ENCODE assay signal across 10 mouse cellular contexts in genomic region chr5:92488408-92488807, GRCm38 (mm10). TPM values are rescaled to one million over a fixed set of nuclear protein-coding genes. Genes with fewer than 3 reads are reported as not detected.
DNase-seq lines count a peak whose midpoint lies in the region; ATAC-seq lines count a peak whose summit lies in the region.
"Had no signal": no experiment of that assay in that cellular context is flagged by ENCODE, and none has a peak within 500 bp of the region (broad histone marks: within the 10 kb centered on the region; RNA-seq: fewer than 3 reads in every experiment).

No protein-coding gene starts in this region.

- H3K9ac ChIP-seq in kidney, embryonic 14.5 days (ENCODE audit: low read depth, low read length): no peak overlapping the region
- no peak overlapping the region for H3K9ac ChIP-seq in intestine, embryonic 15.5 days
- H3K9ac ChIP-seq in forebrain, embryonic 11.5 days (ENCODE audit: low read length): no peak overlapping the region
- H3K9ac ChIP-seq: liver, embryonic 13.5 days had no signal

- no peak for DNase-seq in kidney, adult 8-10 months
- DNase-seq in adipocyte (ENCODE audit: low spot score) (peak; percentile 33), MN1 (ENCODE audit: low spot score) (no peak)
- peak; percentile 68 to 78 for DNase-seq in lung, postnatal 4 days
- no peak for DNase-seq in embryo, embryonic 9.5 days (ENCODE audit: extremely low spot score)
- no peak for DNase-seq in forebrain, embryonic 11.5 days (ENCODE audit: low spot score)
- DNase-seq: cerebellum, adult 11-12 months; liver, embryonic 13.5 days had no signal

- ATAC-seq in kidney, embryonic 14.5 days (ENCODE audit: low FRiP score, low TSS enrichment): peak; percentile 76
- peak; percentile 70 for ATAC-seq in intestine, embryonic 15.5 days
- ATAC-seq in forebrain, embryonic 11.5 days (replicated peaks; ENCODE audit: low FRiP score): no peak

- H3K9me3 ChIP-seq in kidney, embryonic 14.5 days (ENCODE audit: control insufficient read depth, low read length): no peaks in the 10 kb centered on the region
- no peaks in the 10 kb centered on the region for H3K9me3 ChIP-seq in intestine, embryonic 15.5 days
- no peaks in the 10 kb centered on the region for H3K9me3 ChIP-seq in forebrain, embryonic 11.5 days (ENCODE audit: control insufficient read depth, low read length)
- H3K9me3 ChIP-seq: liver, embryonic 13.5 days had no signal

- H3K4me2 ChIP-seq in kidney, embryonic 14.5 days (replicated peaks; ENCODE audit: low read depth, low read length): no peak overlapping the region
- H3K4me2 ChIP-seq in intestine, embryonic 15.5 days (replicated peaks): no peak overlapping the region
- H3K4me2 ChIP-seq in forebrain, embryonic 11.5 days (ENCODE audit: low read depth, low read length, severe bottlenecking): no peak overlapping the region
- H3K4me2 ChIP-seq: liver, embryonic 13.5 days had no signal

- peaks cover 6% of the 10 kb centered on the region; the same call in 1 of the 2 replicates for H3K36me3 ChIP-seq in kidney, embryonic 14.5 days (ENCODE audit: control insufficient read depth, insufficient read depth, low read length)
- H3K36me3 ChIP-seq in intestine, embryonic 15.5 days: peaks cover 14% of the 10 kb centered on the region
- H3K36me3 ChIP-seq in forebrain, embryonic 11.5 days (ENCODE audit: control insufficient read depth, insufficient read depth, low read length): peaks cover 3% of the 10 kb centered on the region; the same call in 1 of the 2 replicates

- WGBS in kidney, embryonic 14.5 days: 45% methylated on average over 3 of the region's 3 CpGs
- WGBS in intestine, embryonic 15.5 days: 57% methylated on average over 3 of the region's 3 CpGs
- 75% methylated on average over 3 of the region's 3 CpGs for WGBS in forebrain, embryonic 11.5 days

- H3K4me1 ChIP-seq in kidney, embryonic 14.5 days (ENCODE audit: control insufficient read depth, insufficient read depth, low read length): peaks cover 14% of the 10 kb centered on the region; the same call in 1 of the 2 replicates
- H3K4me1 ChIP-seq in intestine, embryonic 15.5 days (replicated peaks): peaks cover 22% of the 10 kb centered on the region
- H3K4me1 ChIP-seq in forebrain, embryonic 11.5 days (replicated peaks; ENCODE audit: control insufficient read depth, insufficient read depth, low read length): no peaks in the 10 kb centered on the region

- H3K4me3 ChIP-seq in kidney, embryonic 14.5 days (ENCODE audit: low read length): no peak overlapping the region
- no peak overlapping the region for H3K4me3 ChIP-seq in intestine, embryonic 15.5 days (replicated peaks)
- H3K4me3 ChIP-seq in forebrain, embryonic 11.5 days (ENCODE audit: low read depth, low read length): no peak overlapping the region
- H3K4me3 ChIP-seq: liver, embryonic 13.5 days had no signal

- no peak overlapping the region for H3K27ac ChIP-seq in kidney, embryonic 14.5 days (ENCODE audit: low read depth, low read length)
- 0 out of 2 replicates have a peak overlapping the region, but pooled peaks have one; percentile 27 for H3K27ac ChIP-seq in intestine, embryonic 15.5 days
- H3K27ac ChIP-seq in forebrain, embryonic 11.5 days (ENCODE audit: low read depth, low read length): no peak overlapping the region
- H3K27ac ChIP-seq: liver, embryonic 13.5 days had no signal

- H3K27me3 ChIP-seq in kidney, embryonic 14.5 days (ENCODE audit: control insufficient read depth, insufficient read depth, low read length): no peaks in the 10 kb centered on the region
- H3K27me3 ChIP-seq in intestine, embryonic 15.5 days (replicated peaks): no peaks in the 10 kb centered on the region
- H3K27me3 ChIP-seq in forebrain, embryonic 11.5 days (ENCODE audit: control insufficient read depth, insufficient read depth, low read length): no peaks in the 10 kb centered on the region
- H3K27me3 ChIP-seq: liver, embryonic 13.5 days had no signal

RNA-seq across cellular contexts. Expression of gene Scarb2, which starts 18.2 kb away (rescaled TPM):
- 5.7 and 7.1 TPM in 2 replicates for polyA plus RNA-seq in kidney, embryonic 14.5 days (2014; fragmentation: Nextera tagmentation; extraction: Ambion mirVana)
- 12.4 and 13.1 TPM in 2 replicates for polyA plus RNA-seq in intestine, embryonic 15.5 days (2015; fragmentation: Nextera tagmentation; extraction: Ambion mirVana)
- polyA plus RNA-seq in forebrain, embryonic 11.5 days (2014; fragmentation: Nextera tagmentation; extraction: Ambion mirVana): 10.4 and 10.5 TPM in 2 replicates

RNA-seq across cellular contexts. Expression of gene Nup54, which starts 53.4 kb away (rescaled TPM):
- polyA plus RNA-seq in kidney, embryonic 14.5 days (2014; fragmentation: Nextera tagmentation; extraction: Ambion mirVana): 57.7 and 62.2 TPM in 2 replicates
- polyA plus RNA-seq in intestine, embryonic 15.5 days (2015; fragmentation: Nextera tagmentation; extraction: Ambion mirVana): 51.1 and 55.5 TPM in 2 replicates
- 65.9 and 70.5 TPM in 2 replicates for polyA plus RNA-seq in forebrain, embryonic 11.5 days (2014; fragmentation: Nextera tagmentation; extraction: Ambion mirVana)

Comparison
In these comparisons a context has a peak if more than half of its experiments do, and no peak if none do; other contexts are left out.
1. DNase-seq: peak in adipocyte (single experiment) and lung, postnatal 4 days (2 of 2); none in kidney, adult 8-10 months (0 of 2), embryo, embryonic 9.5 days (single experiment), MN1 (single experiment) and forebrain, embryonic 11.5 days (single experiment).